Mouse (Mus musculus) CH12.LX (cell line): ENCODE results near the gene Abhd6.

Experiments
- CTCF ChIP-seq, 2 experiments: IDR thresholded peaks in 1 of 2; conservative IDR thresholded peaks in 1 of 2; 2 replicates each; pipeline ENCODE4 v1.5.1; 2011 to 2012; ENCODE audit warnings: low read depth in 2 of 2, low read length in 2 of 2, improper control_type of control experiment in 1 of 2, inconsistent platforms in 1 of 2, mild to moderate bottlenecking in 1 of 2, moderate library complexity in 1 of 2
- KAT2A ChIP-seq: IDR thresholded peaks from 2 replicates; pipeline ENCODE4 v1.6.1; 2012; ENCODE audit warnings: low read length, improper control_type of control experiment, inconsistent platforms; ENCODE audit not compliant: insufficient replicate concordance
- MXI1 ChIP-seq: IDR thresholded peaks from 2 replicates; pipeline ENCODE4 v1.6.1; 2011; ENCODE audit warnings: mild to moderate bottlenecking, low read depth, low read length, improper control_type of control experiment
- MYC ChIP-seq: IDR thresholded peaks from 2 replicates; pipeline ENCODE4 v1.6.1; 2011; ENCODE audit warnings: low read depth, mild to moderate bottlenecking, improper control_type of control experiment, low read length
- NRF1 ChIP-seq: IDR thresholded peaks from 2 replicates; pipeline ENCODE4 v1.6.1; 2014; ENCODE audit warnings: low read depth, mild to moderate bottlenecking, inconsistent platforms, low read length, improper control_type of control experiment, moderate library complexity
- PAX5 ChIP-seq: IDR thresholded peaks from 2 replicates; pipeline ENCODE4 v1.6.1; 2012; ENCODE audit warnings: low read length, inconsistent platforms, mixed read lengths
- POLR2A ChIP-seq: IDR thresholded peaks from 2 replicates; pipeline ENCODE4 v1.6.1; 2011; ENCODE audit warnings: low read depth, mild to moderate bottlenecking, improper control_type of control experiment, low read length
- RAD21 ChIP-seq: IDR thresholded peaks from 2 replicates; pipeline ENCODE4 v1.6.1; 2011; ENCODE audit warnings: low read depth, mild to moderate bottlenecking, low read length, improper control_type of control experiment, moderate library complexity
- SIN3A ChIP-seq: IDR thresholded peaks from 2 replicates; pipeline ENCODE4 v1.6.1; 2012; ENCODE audit warnings: low read length, improper control_type of control experiment, inconsistent platforms
- TBP ChIP-seq: conservative IDR thresholded peaks from 2 replicates; pipeline ENCODE4 v1.6.1; 2011; ENCODE audit warnings: low read depth, low read length, improper control_type of control experiment
- UBTF ChIP-seq: IDR thresholded peaks from 2 replicates; pipeline ENCODE4 v1.6.1; 2012; ENCODE audit warnings: low read depth, mild to moderate bottlenecking, inconsistent platforms, low read length, improper control_type of control experiment, moderate library complexity

GRCm38 (mm10) chr14:8030535-8030934, 27.8 kb downstream of the Abhd6 start:
- TF ChIP-seq UBTF (no peak), PAX5 (no peak), TBP (no peak), MYC (no peak), POLR2A (no peak), SIN3A (no peak), CTCF (conservative IDR thresholded peaks at IDR 0.05 in 1 of 2, IDR thresholded peaks at IDR 0.05 in 1 of 2; ENCODE audit: low read depth in 2 of 2, low read length in 2 of 2) (no peak), KAT2A (no peak), NRF1 (no peak), RAD21 (no peak), MXI1 (no peak)
